Mouse (Mus musculus) CH12.LX (cell line): Measurements from ENCODE around the gene Naa16.

Experiments used
- CHD2 ChIP-seq: IDR thresholded peaks from 2 replicates; pipeline ENCODE4 v1.6.1; 2011; ENCODE audit warnings: low read length, improper control_type of control experiment
- EP300 ChIP-seq: IDR thresholded peaks from 2 replicates; pipeline ENCODE4 v1.6.1; 2011; ENCODE audit warnings: low read length, improper control_type of control experiment
- IRF4 ChIP-seq: IDR thresholded peaks from 2 replicates; pipeline ENCODE4 v1.6.1; 2014; ENCODE audit warnings: low read depth, mild to moderate bottlenecking, inconsistent platforms, low read length, improper control_type of control experiment
- MAX ChIP-seq: IDR thresholded peaks from 2 replicates; pipeline ENCODE4 v1.6.1; 2011; ENCODE audit warnings: low read length, improper control_type of control experiment
- POLR2A ChIP-seq: IDR thresholded peaks from 2 replicates; pipeline ENCODE4 v1.6.1; 2011; ENCODE audit warnings: low read depth, mild to moderate bottlenecking, improper control_type of control experiment, low read length
- ZC3H11A ChIP-seq: IDR thresholded peaks from 2 replicates; pipeline ENCODE4 v1.6.1; 2012; ENCODE audit warnings: low read depth, mild to moderate bottlenecking, inconsistent platforms, low read length, improper control_type of control experiment

GRCm38 (mm10) chr14:79289909-79290308 is 100.7 kb downstream of the Naa16 start:
- no peak for TF ChIP-seq ZC3H11A
- TF ChIP-seq MAX = no peak
- no peak for TF ChIP-seq IRF4
- no peak for TF ChIP-seq EP300
- no peak for TF ChIP-seq CHD2
- no peak for TF ChIP-seq POLR2A
